Mouse (Mus musculus): Measurements from ENCODE around the gene Hist1h2br. TPM values are rescaled to one million over a fixed set of nuclear protein-coding genes. Genes with fewer than 3 reads are reported as not detected.
"Not testable (repeated sequence)": the region's sequence is repeated elsewhere in the genome, so short reads cannot be mapped to it uniquely, and the experiment has no call there.

The Hist1h2br gene
- polyA plus RNA-seq, 1 experiment from 2014 or later = 11.3 TPM

DNA sequence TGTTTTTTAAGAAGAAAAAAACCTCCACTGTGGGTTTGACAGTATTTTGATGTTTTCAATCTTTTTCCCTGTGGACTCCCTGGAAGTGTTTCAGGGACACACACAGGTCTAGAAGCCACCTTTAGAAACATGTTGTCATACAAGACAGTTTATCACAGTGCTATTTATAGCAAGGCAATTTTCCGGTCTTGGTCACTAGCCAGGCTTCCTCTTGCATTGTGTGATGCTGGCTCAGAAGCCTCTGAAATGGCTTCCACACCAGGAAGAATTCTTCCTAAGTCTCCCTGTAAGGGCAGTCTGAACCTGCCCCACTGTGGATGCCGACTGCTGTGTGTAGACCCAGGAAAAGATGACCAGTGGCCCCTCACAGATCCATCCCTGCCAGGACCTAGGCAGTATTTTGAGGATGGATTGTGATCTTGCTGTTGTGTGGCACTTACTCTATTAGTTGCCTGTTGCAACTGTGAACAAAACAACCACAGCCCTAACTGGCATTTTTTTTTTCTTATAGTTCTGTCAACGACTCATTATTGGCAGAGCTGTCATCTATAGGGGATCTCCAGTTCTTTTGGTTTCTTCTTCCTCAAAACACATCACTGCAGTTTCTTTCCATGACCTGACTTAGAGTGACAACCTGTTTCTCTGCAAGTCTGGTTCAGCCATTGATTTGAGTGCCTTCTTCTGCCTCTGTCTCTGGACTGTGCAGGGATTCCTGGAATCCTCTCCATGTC lies 18.8 kb downstream of the Hist1h2br start:
- H3K27me3 ChIP-seq = 0 out of 2 replicates have a peak, but pooled peaks cover 3% of the 10 kb centered on the region
- WGBS = 79% methylated on average over 3 of the region's 3 CpGs
- H3K9me3 ChIP-seq = no peaks in the 10 kb centered on the region
- ATAC-seq = no peak
- H3K4me2 ChIP-seq (replicated peaks) = no peak overlapping the region
- H3K27ac ChIP-seq = no peak overlapping the region
- no peaks in the 10 kb centered on the region for H3K36me3 ChIP-seq
- 0 out of 2 replicates have a peak, but pooled peaks cover 5% of the 10 kb centered on the region for H3K4me1 ChIP-seq (replicated peaks)
- no peak overlapping the region for H3K4me3 ChIP-seq (replicated peaks)
- H3K9ac ChIP-seq (replicated peaks) = no peak overlapping the region

GRCm38 (mm10) chr13:21855146-21855545 lies 21.6 kb downstream of the Hist1h2br start:
- 2% methylated on average over 11 of the region's 11 CpGs for WGBS
- Histone ChIP-seq H3K36me3 (no peaks in the 10 kb centered on the region), H3K4me3 (replicated peaks) (peak overlapping the region; percentile 42), H3K4me1 (replicated peaks) (0 out of 2 replicates have a peak, but pooled peaks cover 5% of the 10 kb centered on the region), H3K4me2 (replicated peaks) (peak overlapping the region; percentile 49), H3K27me3 (peaks cover 9% of the 10 kb centered on the region; the same call in 1 of the 2 replicates), H3K9ac (replicated peaks) (no peak overlapping the region), H3K9me3 (no peaks in the 10 kb centered on the region), H3K27ac (no peak overlapping the region)
- 0 out of 2 replicates have a peak, but pooled peaks have one; percentile 30 for ATAC-seq

GRCm38 (mm10) chr13:21855698-21856162 lies 22.2 kb downstream of the Hist1h2br start:
- H3K9me3 ChIP-seq = no peaks in the 10 kb centered on the region
- H3K27ac ChIP-seq = no peak overlapping the region
- peak overlapping the region; percentile 46 for H3K9ac ChIP-seq (replicated peaks)
- H3K4me2 ChIP-seq (replicated peaks) = peak overlapping the region; percentile 49
- WGBS = under 1% methylated on average over 15 of the region's 15 CpGs
- H3K4me1 ChIP-seq (replicated peaks) = 0 out of 2 replicates have a peak, but pooled peaks cover 5% of the 10 kb centered on the region
- no peaks in the 10 kb centered on the region for H3K36me3 ChIP-seq
- peak overlapping the region; percentile 42 for H3K4me3 ChIP-seq (replicated peaks)
- ATAC-seq = no peak
- H3K27me3 ChIP-seq = peaks cover 9% of the 10 kb centered on the region; the same call in 1 of the 2 replicates

DNA sequence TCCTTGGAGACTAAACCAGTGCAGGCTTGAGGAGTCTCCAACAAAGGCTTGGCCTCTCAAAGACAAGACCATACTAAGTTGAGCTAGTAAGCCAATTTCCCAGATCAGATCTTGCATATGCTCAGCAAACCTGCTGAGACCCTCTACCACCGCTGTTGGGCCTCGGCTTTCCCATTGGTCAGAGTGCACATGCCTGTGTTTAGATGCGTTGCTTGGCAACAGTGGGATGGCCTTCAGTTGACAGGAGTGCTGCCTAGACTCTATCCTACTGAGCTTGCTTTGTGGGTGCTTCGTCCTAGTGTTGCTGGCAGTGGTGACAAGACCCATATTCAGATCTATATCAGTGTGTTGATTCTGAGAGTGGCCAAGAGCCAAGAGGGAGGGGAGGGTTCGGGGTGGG lies 28.1 kb downstream of the Hist1h2br start:
- H3K27me3 ChIP-seq = peaks cover 6% of the 10 kb centered on the region; the same call in 1 of the 2 replicates
- H3K36me3 ChIP-seq = no peaks in the 10 kb centered on the region
- ATAC-seq = no peak
- no peak overlapping the region for H3K4me2 ChIP-seq (replicated peaks)
- no peaks in the 10 kb centered on the region for H3K4me1 ChIP-seq (replicated peaks)
- no peaks in the 10 kb centered on the region for H3K9me3 ChIP-seq
- H3K9ac ChIP-seq (replicated peaks) = no peak overlapping the region
- H3K27ac ChIP-seq = no peak overlapping the region
- 8% methylated on average over 5 of the region's 5 CpGs for WGBS
- H3K4me3 ChIP-seq (replicated peaks) = no peak overlapping the region

DNA sequence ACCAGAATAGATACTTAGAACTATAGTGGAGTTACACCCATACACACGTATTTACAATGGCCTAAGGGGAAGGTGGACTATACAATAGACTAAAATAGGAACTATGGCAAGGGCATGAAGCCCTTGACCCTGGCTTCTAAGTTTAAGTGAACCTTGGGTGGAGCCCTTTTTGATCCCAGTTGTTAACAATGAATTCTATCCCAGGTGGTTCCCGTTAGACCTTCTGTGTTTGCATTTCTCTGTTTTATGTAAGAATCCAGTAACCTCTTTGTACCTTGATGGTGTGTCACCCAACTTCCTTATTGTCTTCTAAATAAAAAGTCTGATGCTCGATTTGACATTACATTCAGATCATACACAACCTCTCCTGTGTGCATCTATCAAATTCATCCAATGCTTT lies 32.0 kb downstream of the Hist1h2br start:
- H3K27ac ChIP-seq; H3K4me3 ChIP-seq (replicated peaks); H3K9me3 ChIP-seq; H3K27me3 ChIP-seq; H3K4me1 ChIP-seq (replicated peaks); H3K9ac ChIP-seq (replicated peaks); H3K36me3 ChIP-seq; ATAC-seq; H3K4me2 ChIP-seq (replicated peaks): not testable (repeated sequence)
- WGBS = 83% methylated on average over 3 of the region's 3 CpGs

DNA sequence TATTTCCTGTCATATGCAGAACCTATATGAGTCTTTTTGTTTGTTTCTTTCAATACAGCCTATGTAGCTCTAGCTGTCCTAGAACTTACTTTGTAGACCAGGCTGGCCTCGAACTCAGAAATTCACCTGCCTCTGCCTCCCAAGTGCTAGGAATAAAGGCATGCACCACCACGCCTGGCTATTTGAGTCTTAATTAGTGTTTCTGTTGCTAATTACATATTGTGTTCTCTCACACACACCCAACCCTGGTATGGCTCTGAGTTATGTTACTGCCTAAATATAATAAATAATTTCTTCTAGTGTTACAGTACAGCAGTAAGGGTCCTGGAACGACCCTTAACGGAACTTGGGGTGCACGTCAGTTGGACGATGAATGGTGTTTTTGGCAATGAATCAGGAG lies 47.2 kb downstream of the Hist1h2br start:
- H3K4me1 ChIP-seq (replicated peaks) = no peaks in the 10 kb centered on the region
- no peak overlapping the region for H3K9ac ChIP-seq (replicated peaks)
- no peak overlapping the region for H3K4me2 ChIP-seq (replicated peaks)
- H3K36me3 ChIP-seq = no peaks in the 10 kb centered on the region
- H3K4me3 ChIP-seq (replicated peaks) = no peak overlapping the region
- no peaks in the 10 kb centered on the region for H3K9me3 ChIP-seq
- no peak overlapping the region for H3K27ac ChIP-seq
- ATAC-seq = no peak
- peaks cover 16% of the 10 kb centered on the region for H3K27me3 ChIP-seq
- 89% methylated on average over 6 of the region's 6 CpGs for WGBS

DNA sequence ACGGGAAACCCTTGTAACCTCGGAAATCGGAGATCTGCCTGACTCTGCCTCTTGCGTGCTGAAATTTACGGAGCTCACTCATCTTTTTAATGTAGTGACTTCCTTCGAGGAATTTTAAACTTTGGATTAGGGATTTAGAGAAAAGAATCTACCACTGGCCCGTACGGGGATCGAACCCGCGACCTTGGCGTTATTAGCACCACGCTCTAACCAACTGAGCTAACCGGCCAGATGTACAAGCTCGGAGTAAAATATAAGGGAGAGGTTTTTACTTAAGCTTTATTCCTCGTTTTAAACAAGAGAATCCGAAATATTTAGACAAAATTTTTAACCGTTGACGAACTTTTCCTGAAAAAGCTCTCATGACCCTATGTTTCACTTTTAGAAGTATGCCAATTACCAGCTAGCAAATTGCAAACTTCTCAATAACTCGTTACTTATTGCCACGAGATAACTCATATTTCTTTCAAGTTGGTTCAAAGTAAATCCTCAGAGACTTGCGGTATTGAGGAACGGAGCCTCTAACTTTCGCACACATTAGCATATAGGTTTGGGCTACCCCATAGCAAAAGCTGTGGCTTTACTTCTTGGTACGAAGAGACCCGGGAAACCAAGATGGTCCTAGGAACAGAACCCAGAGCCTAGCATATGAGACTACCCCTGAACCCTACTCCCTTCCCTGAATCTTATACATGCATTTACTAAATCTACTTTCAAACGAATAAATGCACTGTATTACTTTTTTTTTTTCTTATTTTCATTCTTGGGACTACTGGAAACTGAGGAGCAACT lies 48.5 kb downstream of the Hist1h2br start:
- Histone ChIP-seq H3K27ac (no peak overlapping the region), H3K4me2 (replicated peaks) (peak overlapping the region; percentile 38; the same call in 1 of the 2 replicates), H3K27me3 (peaks cover 16% of the 10 kb centered on the region), H3K4me1 (replicated peaks) (no peaks in the 10 kb centered on the region), H3K9ac (replicated peaks) (no peak overlapping the region), H3K36me3 (no peaks in the 10 kb centered on the region), H3K9me3 (no peaks in the 10 kb centered on the region), H3K4me3 (replicated peaks) (peak overlapping the region; percentile 26)
- no peak for ATAC-seq
- 1% methylated on average over 27 of the region's 27 CpGs for WGBS

DNA sequence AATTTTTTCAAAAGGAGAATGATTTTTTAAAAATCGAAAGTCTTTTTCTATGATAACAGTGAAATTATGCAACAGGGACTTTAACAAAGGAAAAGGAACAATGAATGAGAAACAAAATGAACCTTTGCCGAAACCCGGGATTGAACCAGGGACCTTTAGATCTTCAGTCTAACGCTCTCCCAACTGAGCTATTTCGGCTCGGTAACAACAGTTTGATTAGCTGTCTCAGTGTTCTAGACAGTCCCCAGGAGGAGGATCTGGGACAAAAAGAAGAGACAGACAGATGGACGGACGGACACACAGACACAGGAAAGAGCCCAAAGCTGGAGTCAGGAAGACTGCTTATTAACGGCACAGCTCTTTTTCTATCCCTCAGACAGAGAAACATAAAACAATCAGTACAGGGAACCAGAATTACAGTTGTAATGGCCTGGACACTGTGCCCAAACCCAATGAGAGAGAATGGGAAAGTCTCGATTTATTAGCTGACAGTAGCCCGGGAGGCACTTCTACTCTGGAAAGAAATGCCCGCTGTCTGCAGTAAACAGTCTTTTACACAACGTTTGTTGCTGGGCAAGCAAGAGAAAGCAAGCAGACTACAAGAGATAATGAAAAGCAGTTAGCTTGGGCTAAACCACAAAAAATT lies 49.3 kb downstream of the Hist1h2br start:
- Histone ChIP-seq H3K4me3 (replicated peaks) (peak overlapping the region; percentile 26), H3K9me3 (no peaks in the 10 kb centered on the region), H3K4me1 (replicated peaks) (no peaks in the 10 kb centered on the region), H3K27me3 (peaks cover 16% of the 10 kb centered on the region), H3K9ac (replicated peaks) (no peak overlapping the region), H3K4me2 (replicated peaks) (peak overlapping the region; percentile 38), H3K27ac (no peak overlapping the region), H3K36me3 (no peaks in the 10 kb centered on the region)
- ATAC-seq = no peak
- WGBS = under 1% methylated on average over 13 of the region's 13 CpGs

GRCm38 (mm10) chr13:21883407-21883806 lies 49.9 kb downstream of the Hist1h2br start:
- peak overlapping the region; percentile 38; the same call in 1 of the 2 replicates for H3K4me2 ChIP-seq (replicated peaks)

GRCm38 (mm10) chr13:21884586-21884985 lies 51.0 kb downstream of the Hist1h2br start:
- no peaks in the 10 kb centered on the region for H3K36me3 ChIP-seq
- 69% methylated on average over 4 of the region's 4 CpGs for WGBS
- no peak overlapping the region for H3K4me2 ChIP-seq (replicated peaks)
- H3K27ac ChIP-seq = no peak overlapping the region
- peaks cover 16% of the 10 kb centered on the region for H3K27me3 ChIP-seq
- no peaks in the 10 kb centered on the region for H3K9me3 ChIP-seq
- H3K4me1 ChIP-seq (replicated peaks) = no peaks in the 10 kb centered on the region
- no peak overlapping the region for H3K9ac ChIP-seq (replicated peaks)
- no peak overlapping the region for H3K4me3 ChIP-seq (replicated peaks)
- no peak for ATAC-seq

More at GRCm38 (mm10) chr13:21883407-21883806, 49.9 kb downstream of the Hist1h2br start:
- no peaks in the 10 kb centered on the region for H3K9me3 ChIP-seq
- WGBS = 41% methylated on average over 5 of the region's 5 CpGs
- no peak for ATAC-seq
- H3K4me3 ChIP-seq (replicated peaks) = no peak overlapping the region
- H3K4me1 ChIP-seq (replicated peaks) = no peaks in the 10 kb centered on the region
- H3K27me3 ChIP-seq = peaks cover 16% of the 10 kb centered on the region
- H3K27ac ChIP-seq = no peak overlapping the region
- no peak overlapping the region for H3K9ac ChIP-seq (replicated peaks)
- no peaks in the 10 kb centered on the region for H3K36me3 ChIP-seq

All from midbrain, embryonic 13.5 days (tissue).